Mouse (Mus musculus): ENCODE data around the gene Cacna2d3. TPM values are rescaled to one million over a fixed set of nuclear protein-coding genes. Genes with fewer than 3 reads are reported as not detected.

The Cacna2d3 gene
- polyA plus RNA-seq, 1 experiment from 2014 or later: 38.5 TPM

DNA sequence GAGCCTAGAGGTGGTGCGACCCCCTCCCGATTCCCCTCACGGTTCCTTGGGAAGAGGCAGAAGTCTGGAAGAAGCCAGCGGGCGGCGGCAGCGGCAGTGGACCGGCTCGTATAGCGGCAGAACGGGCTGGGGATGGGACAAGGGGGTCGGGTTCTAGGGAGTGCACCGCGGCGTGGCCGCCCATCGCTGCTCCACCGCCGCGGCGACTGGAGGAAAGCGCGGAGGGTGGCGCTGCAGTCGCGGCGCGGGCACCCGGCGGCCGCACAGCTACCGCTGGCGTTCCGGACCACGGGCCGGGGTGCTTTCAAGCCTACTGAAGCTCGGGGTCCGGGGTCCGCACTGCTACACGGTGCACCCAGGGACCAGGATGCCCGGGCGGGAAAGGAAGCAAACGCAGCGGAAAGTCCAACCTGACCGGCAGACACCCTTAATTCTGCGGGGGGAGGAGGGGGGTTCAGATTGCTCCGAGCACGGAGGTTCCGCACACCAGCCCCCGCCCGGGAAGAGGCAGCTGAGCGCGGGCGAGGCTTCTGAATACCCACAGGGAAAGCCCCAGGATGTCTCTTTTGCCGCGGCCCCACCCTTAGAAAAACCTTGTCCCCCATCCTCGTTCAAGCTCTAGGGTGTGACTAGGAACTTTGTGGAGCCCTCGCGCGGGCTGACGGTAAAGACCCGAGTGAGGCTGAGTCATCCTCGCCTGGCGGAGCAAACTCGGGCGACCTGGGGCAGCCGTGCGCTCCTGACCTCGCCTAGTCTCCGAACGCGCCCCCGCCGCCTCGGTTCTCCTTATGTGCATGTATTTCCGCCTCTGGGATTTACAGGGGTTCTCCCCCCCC, 940 bp upstream of the Cacna2d3 start:
- peaks cover 20% of the 10 kb centered on the region; the same call in 1 of the 2 replicates for H3K27me3 ChIP-seq (ENCODE audit: control insufficient read depth, insufficient read depth, low read length)
- peak; percentile 67 for ATAC-seq (ENCODE audit: low FRiP score, low TSS enrichment)
- H3K36me3 ChIP-seq (ENCODE audit: control insufficient read depth, insufficient read depth, low read length): no peaks in the 10 kb centered on the region
- H3K4me3 ChIP-seq (replicated peaks; ENCODE audit: low read depth, low read length): peak overlapping the region; percentile 73
- whole genome bisulfite sequencing: under 1% methylated on average over 76 of the region's 76 CpGs
- H3K4me1 ChIP-seq (ENCODE audit: control insufficient read depth, insufficient read depth, low read length): 0 out of 2 replicates have a peak, but pooled peaks cover 6% of the 10 kb centered on the region
- DNase-seq: peak; percentile 84
- H3K27ac ChIP-seq (replicated peaks; ENCODE audit: low read depth, low read length): peak overlapping the region; percentile 77
- H3K9ac ChIP-seq (replicated peaks; ENCODE audit: low read length): peak overlapping the region; percentile 72
- no peaks in the 10 kb centered on the region for H3K9me3 ChIP-seq (ENCODE audit: control insufficient read depth, low read length)
- peak overlapping the region; percentile 100 for H3K4me2 ChIP-seq (ENCODE audit: low read length)

DNA sequence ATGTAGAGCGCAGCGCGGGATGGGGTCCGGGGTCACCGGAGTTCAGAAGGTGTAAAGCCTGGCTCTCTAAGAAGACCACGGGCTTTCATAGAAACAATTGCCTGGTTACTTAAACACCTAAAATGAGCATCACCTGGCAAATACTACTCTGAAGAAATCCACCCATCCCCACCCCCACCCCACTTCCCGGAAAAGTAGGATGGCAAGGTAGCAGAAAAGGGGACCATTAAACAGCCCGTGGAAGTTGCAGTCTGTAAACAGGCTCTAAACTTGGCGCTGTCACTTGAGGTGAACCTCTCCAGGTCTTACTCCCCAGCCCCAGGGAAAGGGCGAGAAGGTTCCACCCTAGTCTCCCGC, 555 bp downstream of the Cacna2d3 start:
- peaks cover 10% of the 10 kb centered on the region; the same call in 1 of the 2 replicates for H3K4me1 ChIP-seq (ENCODE audit: control insufficient read depth, insufficient read depth, low read length)
- under 1% methylated on average over 11 of the region's 11 CpGs for WGBS
- peak overlapping the region; percentile 100 for H3K4me2 ChIP-seq (ENCODE audit: low read length)
- H3K27me3 ChIP-seq (ENCODE audit: control insufficient read depth, insufficient read depth, low read length): peaks cover 13% of the 10 kb centered on the region; the same call in 1 of the 2 replicates
- H3K9ac ChIP-seq (replicated peaks; ENCODE audit: low read length): peak overlapping the region; percentile 72
- peak overlapping the region; percentile 77 for H3K27ac ChIP-seq (replicated peaks; ENCODE audit: low read depth, low read length)
- no peaks in the 10 kb centered on the region for H3K36me3 ChIP-seq (ENCODE audit: control insufficient read depth, insufficient read depth, low read length)
- peak overlapping the region; percentile 73 for H3K4me3 ChIP-seq (replicated peaks; ENCODE audit: low read depth, low read length)
- H3K9me3 ChIP-seq (ENCODE audit: control insufficient read depth, low read length): no peaks in the 10 kb centered on the region
- peak; percentile 5; the same call in 1 of the 2 replicates for ATAC-seq (ENCODE audit: low FRiP score, low TSS enrichment)
- peak; percentile 51 for DNase-seq

DNA sequence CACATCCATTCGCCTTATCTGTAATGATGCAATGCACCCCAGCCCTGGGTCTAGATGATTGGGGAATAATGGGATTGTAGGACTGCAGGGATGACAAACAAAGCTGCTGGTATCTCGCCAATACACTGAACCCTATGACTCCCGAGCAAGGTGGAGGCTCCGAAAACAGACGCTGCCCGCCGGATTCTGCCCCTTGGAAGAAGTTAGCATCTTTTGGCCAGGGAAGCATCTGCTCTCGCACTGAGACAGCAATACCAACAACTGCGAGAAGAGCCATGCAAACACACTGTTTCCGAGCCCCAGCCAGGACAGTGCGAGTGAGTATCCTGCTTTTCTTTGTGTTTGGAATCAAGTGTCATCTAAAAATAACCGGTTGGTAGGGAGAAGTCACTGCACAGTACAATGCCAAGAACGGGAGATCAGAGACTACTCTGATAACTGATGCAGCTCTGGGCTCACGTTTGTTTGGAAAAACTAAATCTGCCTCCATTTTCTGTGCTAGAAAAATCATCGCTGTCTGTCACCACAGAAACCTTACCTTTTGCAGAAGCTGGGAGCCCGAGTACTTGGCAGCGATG, 1.2 kb downstream of the Cacna2d3 start:
- WGBS: 1% methylated on average over 17 of the region's 17 CpGs
- Histone ChIP-seq H3K27ac (replicated peaks; ENCODE audit: low read depth, low read length) (peak overlapping the region; percentile 75), H3K36me3 (ENCODE audit: control insufficient read depth, insufficient read depth, low read length) (no peaks in the 10 kb centered on the region), H3K9me3 (ENCODE audit: control insufficient read depth, low read length) (no peaks in the 10 kb centered on the region), H3K4me2 (ENCODE audit: low read length) (peak overlapping the region; percentile 100), H3K4me1 (ENCODE audit: control insufficient read depth, insufficient read depth, low read length) (peaks cover 10% of the 10 kb centered on the region; the same call in 1 of the 2 replicates), H3K9ac (replicated peaks; ENCODE audit: low read length) (peak overlapping the region; percentile 72; the same call in 1 of the 2 replicates), H3K27me3 (ENCODE audit: control insufficient read depth, insufficient read depth, low read length) (peaks cover 13% of the 10 kb centered on the region; the same call in 1 of the 2 replicates), H3K4me3 (replicated peaks; ENCODE audit: low read depth, low read length) (peak overlapping the region; percentile 73)
- peak; percentile 56 for DNase-seq
- ATAC-seq (ENCODE audit: low FRiP score, low TSS enrichment): no peak

DNA sequence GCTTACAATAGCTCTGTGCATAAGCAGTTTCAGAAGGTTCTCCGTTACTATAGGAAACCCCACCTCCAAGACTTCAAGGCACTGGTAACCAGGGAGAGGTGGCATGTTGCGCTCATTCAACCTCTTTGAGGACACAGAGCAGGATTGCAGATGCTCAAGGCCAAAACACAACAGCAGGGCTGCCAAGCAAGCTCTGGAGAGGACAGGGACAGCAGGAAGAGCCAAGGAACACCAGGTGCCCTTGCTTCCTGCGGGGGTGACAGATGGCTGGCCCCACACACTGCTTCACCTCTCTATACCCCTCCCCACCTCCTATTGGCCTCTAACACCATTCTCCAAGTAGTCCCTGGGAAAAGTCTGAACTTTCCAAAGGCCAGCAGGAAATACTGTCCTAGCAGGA, 9.0 kb downstream of the Cacna2d3 start:
- H3K36me3 ChIP-seq (ENCODE audit: control insufficient read depth, insufficient read depth, low read length): no peaks in the 10 kb centered on the region
- no peak for ATAC-seq (ENCODE audit: low FRiP score, low TSS enrichment)
- WGBS: 76% methylated on average over 3 of the region's 3 CpGs

DNA sequence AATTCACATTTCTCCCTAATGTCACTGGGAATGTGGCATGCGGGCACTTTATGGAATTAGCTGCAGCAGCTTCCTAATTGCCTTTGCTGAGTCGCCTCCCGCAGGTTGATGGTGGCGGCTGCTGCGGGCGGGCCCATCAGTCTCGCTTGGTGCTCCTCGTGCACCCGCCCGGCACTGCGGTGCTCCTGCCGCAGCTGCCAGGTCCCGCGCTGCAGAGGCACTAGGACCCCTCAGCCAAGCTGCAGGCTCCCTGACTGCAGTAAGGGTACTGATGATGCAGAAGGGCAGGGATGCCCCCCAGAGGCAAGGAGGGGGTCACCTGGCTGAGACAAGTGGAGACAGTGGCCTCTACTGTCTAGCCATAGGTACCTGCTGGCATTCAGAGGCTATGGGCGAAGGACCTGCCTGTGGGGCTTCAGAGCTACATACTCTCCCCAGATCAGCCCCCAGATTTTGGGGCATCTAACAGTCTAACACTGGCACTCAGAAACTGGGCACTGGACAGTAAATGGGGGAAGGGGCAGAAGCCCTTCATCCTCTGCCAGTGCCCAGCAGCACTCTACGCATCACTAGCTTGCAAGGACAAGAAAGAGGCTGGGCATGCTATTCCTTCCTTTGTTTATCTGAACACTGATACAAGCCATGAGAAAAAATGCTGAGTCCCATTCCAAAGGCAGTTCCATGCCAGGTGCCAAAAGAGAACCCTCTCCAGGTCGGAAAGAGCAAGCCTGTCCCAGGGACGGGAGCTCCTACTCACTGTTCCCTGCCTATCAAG, 13.9 kb downstream of the Cacna2d3 start:
- WGBS: 29% methylated on average over 18 of the region's 18 CpGs
- Histone ChIP-seq H3K36me3 (ENCODE audit: control insufficient read depth, insufficient read depth, low read length) (no peaks in the 10 kb centered on the region), H3K27me3 (ENCODE audit: control insufficient read depth, insufficient read depth, low read length) (no peaks in the 10 kb centered on the region), H3K27ac (replicated peaks; ENCODE audit: low read depth, low read length) (no peak overlapping the region), H3K4me3 (replicated peaks; ENCODE audit: low read depth, low read length) (no peak overlapping the region), H3K9me3 (ENCODE audit: control insufficient read depth, low read length) (no peaks in the 10 kb centered on the region), H3K9ac (replicated peaks; ENCODE audit: low read length) (no peak overlapping the region), H3K4me1 (ENCODE audit: control insufficient read depth, insufficient read depth, low read length) (0 out of 2 replicates have a peak, but pooled peaks cover 8% of the 10 kb centered on the region), H3K4me2 (ENCODE audit: low read length) (peak overlapping the region; percentile 27)
- DNase-seq: peak; percentile 48
- no peak for ATAC-seq (ENCODE audit: low FRiP score, low TSS enrichment)

More for the DNA sequence above, 9.0 kb downstream of the Cacna2d3 start:
- Histone ChIP-seq H3K9ac (replicated peaks; ENCODE audit: low read length) (no peak overlapping the region), H3K4me3 (replicated peaks; ENCODE audit: low read depth, low read length) (no peak overlapping the region), H3K9me3 (ENCODE audit: control insufficient read depth, low read length) (no peaks in the 10 kb centered on the region), H3K4me2 (ENCODE audit: low read length) (no peak overlapping the region), H3K27me3 (ENCODE audit: control insufficient read depth, insufficient read depth, low read length) (no peaks in the 10 kb centered on the region; the same call in 1 of the 2 replicates), H3K27ac (replicated peaks; ENCODE audit: low read depth, low read length) (no peak overlapping the region), H3K4me1 (ENCODE audit: control insufficient read depth, insufficient read depth, low read length) (peaks cover 11% of the 10 kb centered on the region; the same call in 1 of the 2 replicates)
- DNase-seq: no peak

DNA sequence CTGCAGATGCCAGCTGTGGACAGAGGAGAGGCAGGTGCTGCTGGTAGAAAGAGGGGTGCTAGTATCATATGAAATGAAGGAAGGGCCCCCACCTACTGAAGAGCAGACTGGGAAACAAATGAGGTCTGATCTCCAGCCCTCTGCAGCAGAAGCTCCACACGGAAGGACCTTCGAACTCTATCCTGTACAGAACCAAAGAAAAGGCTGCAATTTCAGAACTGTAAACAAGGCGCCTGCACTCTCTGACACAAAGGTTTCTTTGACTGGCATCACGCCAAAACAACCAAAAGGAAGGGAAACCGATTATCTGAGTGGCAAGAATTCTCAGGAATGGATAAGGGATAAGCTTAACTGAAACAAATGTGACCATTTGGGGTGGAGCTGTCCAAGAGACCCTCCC, 18.9 kb downstream of the Cacna2d3 start:
- Histone ChIP-seq H3K36me3 (ENCODE audit: control insufficient read depth, insufficient read depth, low read length) (no peaks in the 10 kb centered on the region), H3K9ac (replicated peaks; ENCODE audit: low read length) (no peak overlapping the region), H3K9me3 (ENCODE audit: control insufficient read depth, low read length) (no peaks in the 10 kb centered on the region), H3K27me3 (ENCODE audit: control insufficient read depth, insufficient read depth, low read length) (no peaks in the 10 kb centered on the region), H3K4me3 (replicated peaks; ENCODE audit: low read depth, low read length) (no peak overlapping the region), H3K4me1 (ENCODE audit: control insufficient read depth, insufficient read depth, low read length) (0 out of 2 replicates have a peak, but pooled peaks cover 4% of the 10 kb centered on the region), H3K4me2 (ENCODE audit: low read length) (no peak overlapping the region), H3K27ac (replicated peaks; ENCODE audit: low read depth, low read length) (no peak overlapping the region)
- WGBS: 79% methylated on average over 5 of the region's 5 CpGs
- no peak for ATAC-seq (ENCODE audit: low FRiP score, low TSS enrichment)
- DNase-seq: no peak

DNA sequence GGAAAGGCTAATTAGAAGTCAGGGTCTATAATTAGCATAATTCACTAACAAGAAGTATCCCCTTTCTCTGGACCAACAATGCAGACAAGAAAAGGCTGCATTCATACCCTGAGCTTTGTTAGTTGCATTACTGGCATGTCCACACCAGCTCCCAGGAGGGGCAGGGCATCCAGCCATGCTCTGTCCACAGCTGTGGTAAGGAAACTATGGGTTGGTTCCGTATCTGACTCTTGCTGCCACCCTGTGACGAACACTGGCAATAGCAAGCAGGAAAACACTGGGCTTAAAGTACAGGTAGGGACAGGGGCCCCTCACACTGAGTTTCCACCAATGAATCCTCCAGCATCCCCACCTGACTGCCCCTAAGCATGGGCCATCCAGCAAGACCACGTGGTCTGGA, 25.5 kb downstream of the Cacna2d3 start:
- H3K4me2 ChIP-seq (ENCODE audit: low read length): no peak overlapping the region
- H3K9me3 ChIP-seq (ENCODE audit: control insufficient read depth, low read length): no peaks in the 10 kb centered on the region
- no peaks in the 10 kb centered on the region for H3K27me3 ChIP-seq (ENCODE audit: control insufficient read depth, insufficient read depth, low read length)
- no peak overlapping the region for H3K9ac ChIP-seq (replicated peaks; ENCODE audit: low read length)
- no peak for ATAC-seq (ENCODE audit: low FRiP score, low TSS enrichment)
- no peak overlapping the region for H3K4me3 ChIP-seq (replicated peaks; ENCODE audit: low read depth, low read length)
- 6% methylated on average over 3 of the region's 3 CpGs for WGBS
- DNase-seq: peak; percentile 79
- no peaks in the 10 kb centered on the region for H3K36me3 ChIP-seq (ENCODE audit: control insufficient read depth, insufficient read depth, low read length)
- no peaks in the 10 kb centered on the region; the same call in 1 of the 2 replicates for H3K4me1 ChIP-seq (ENCODE audit: control insufficient read depth, insufficient read depth, low read length)
- H3K27ac ChIP-seq (replicated peaks; ENCODE audit: low read depth, low read length): no peak overlapping the region

DNA sequence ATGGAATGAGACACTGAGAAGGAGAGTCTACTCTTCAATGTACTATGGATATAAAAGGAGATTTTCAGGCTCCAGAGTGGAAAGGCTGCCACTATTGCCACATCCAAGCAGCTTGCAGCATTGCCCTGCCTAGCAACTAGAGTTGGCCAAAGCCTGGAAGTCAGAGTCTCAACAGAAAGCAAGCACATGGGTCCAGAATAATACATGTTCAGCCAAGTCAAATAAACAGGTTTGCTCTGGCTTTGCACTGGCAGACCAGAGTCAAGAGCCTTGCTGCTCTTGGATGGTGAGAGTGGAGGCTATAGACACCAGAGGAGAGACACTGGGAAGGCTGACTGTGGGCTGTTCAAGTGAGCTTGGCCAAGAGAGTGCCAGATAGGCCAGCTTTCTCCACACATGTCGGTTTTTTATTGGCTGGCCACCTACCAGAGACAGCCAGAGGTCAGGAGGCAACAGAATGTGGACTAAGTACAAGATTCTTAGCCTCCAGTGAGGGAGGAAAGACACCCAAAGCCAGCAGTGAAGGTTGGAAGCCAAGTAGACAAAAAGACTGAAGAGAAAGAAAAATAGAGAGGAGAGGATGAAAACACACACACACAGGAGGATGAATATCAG, 49.1 kb downstream of the Cacna2d3 start:
- Histone ChIP-seq H3K9me3 (ENCODE audit: control insufficient read depth, low read length) (no peaks in the 10 kb centered on the region), H3K27ac (replicated peaks; ENCODE audit: low read depth, low read length) (no peak overlapping the region), H3K4me2 (ENCODE audit: low read length) (no peak overlapping the region), H3K36me3 (ENCODE audit: control insufficient read depth, insufficient read depth, low read length) (no peaks in the 10 kb centered on the region), H3K9ac (replicated peaks; ENCODE audit: low read length) (no peak overlapping the region), H3K27me3 (ENCODE audit: control insufficient read depth, insufficient read depth, low read length) (no peaks in the 10 kb centered on the region), H3K4me3 (replicated peaks; ENCODE audit: low read depth, low read length) (no peak overlapping the region), H3K4me1 (ENCODE audit: control insufficient read depth, insufficient read depth, low read length) (peaks cover 5% of the 10 kb centered on the region)
- WGBS: 58% methylated on average over 1 of the region's 1 CpGs
- DNase-seq (no peak), ATAC-seq (ENCODE audit: low FRiP score, low TSS enrichment) (no peak)

All from midbrain, embryonic 14.5 days (tissue).